Mouse (Mus musculus) kidney, postnatal 36 days (tissue): ENCODE measurements around the gene Cstb.

Experiments used
- DNase-seq, 2 experiments: peaks; one replicate each; pipeline ENCODE4 v3.0.0; 2021 to 2022; ENCODE audit warnings: mixed read lengths in 2 of 2

Gene Cstb

DNA sequence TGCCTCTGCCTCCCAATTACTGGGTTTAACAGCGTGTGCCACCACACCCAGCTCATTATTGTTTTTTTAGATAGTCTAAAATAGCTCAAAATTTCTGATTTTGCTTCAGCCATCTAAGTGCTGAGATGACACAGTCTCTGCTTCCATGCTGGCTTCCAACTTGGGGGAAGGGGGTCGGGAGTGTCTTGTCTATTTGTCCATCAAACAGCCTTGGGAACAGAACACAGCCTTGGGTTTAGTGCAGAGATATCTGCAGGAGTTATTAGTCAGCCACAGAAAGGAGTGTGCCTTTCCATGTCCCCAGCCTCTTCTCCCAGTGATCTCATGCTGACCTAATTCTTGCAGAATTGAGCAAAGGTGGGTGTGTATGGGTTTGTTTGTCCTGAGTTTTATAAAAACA lies 6.7 kb upstream of the Cstb start:
- DNase-seq = no peak

DNA sequence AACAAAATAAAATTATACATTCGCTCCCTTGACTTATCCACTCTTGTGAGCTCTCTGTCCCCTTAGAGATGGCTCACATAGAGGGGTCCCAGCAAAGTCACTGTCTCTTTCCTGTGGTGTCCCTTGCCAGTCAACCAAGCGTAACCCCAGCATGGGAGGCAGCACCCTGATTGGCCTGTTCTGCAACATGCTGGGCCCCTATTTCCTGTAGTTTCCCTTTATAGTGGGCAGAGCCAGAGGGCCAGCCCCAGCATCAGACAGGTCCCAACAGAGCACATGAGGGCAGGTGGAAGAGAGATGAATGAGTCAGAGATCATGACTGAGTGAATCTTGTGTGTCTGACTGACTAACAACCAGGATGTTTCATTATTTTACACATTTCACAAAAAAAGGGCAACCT lies 4.5 kb upstream of the Cstb start:
- DNase-seq = no peak

DNA sequence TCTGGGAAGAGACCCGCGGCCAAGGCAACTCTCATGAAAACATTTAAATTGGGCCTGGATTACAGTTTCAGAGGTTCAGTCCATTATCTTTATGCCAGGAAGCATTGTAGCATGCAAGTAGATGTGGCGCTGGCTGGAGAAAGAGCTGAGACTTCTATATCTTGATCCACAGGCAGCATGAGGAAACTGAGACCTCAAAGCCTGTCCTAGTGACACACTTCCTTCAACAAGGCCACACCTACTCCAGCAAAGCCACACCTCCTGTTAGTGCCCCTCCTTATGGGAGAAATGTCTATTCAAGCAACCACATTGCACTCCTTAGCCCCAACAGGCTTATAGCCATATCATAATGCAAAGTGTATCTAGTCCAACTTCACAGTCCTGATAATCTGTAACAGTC lies 2.9 kb upstream of the Cstb start:
- DNase-seq = no peak

DNA sequence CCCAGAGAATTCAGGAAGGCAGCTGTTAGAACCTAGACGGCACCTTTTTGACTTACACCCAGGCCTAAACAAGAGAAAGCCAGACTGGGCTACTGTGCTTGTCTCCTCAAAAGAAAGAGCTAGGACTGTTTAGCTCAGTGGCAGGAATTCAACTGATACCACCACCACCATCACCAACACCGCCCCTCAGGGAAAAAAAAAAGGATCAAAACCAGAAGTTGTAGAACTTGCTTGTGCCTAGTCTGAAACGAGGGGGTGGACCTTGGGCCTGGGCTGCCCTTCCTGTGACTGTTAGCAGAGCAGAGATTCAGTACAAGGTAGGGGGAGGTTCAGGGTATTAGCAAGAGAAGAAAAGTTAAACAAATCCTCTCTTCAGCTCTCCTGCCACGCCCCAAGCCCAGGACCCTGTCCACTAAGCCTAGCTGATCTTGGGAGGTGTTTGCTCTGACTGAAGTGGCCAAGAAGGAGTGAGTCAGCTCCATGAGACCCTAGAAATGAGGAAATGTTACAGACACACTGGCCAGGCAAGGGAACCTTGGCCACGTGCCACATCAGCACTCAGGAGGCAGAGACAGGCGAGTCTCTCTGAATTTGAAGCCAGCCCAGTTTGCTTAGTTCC lies 757 bp downstream of the Cstb start:
- peak in 1 of 2 experiments; percentile 48 for DNase-seq

DNA sequence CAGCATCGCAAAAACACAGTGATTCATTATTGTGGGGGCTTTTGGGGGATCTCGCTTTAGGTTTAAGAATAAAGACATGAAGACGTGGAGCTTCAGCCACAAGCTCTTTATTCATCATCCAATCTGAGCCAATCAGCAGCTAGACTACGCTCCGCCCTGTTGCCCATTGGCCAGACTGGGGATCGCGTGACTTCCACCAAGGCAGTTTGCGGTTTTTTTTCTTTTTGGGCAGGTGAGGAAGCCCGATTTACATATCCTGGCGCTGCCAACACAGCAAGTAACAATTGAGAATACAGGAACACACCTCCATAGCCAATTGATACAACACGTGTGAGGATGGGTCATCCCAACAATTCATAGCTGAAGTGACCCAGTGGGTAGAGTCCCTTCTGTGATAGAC lies 2.6 kb downstream of the Cstb start:
- no peak for DNase-seq

DNA sequence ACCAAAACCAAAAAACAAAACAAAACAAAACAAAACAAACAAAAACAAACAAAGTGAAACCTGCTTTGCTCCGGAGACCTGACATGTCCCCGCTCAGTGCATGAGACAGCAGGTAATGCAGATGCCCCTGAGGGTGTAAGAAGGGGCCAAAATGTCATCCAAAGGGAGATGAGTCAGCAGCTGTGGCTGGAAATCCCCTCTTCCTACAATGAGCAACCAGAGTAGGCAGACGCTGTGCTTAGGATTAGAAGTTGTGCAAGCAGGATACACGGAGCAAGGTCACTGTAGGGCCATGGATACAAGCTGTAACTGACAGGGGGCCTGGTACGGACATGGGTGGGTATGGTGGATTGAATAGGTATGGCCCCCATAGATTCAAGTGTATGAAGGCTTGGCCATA lies 3.7 kb downstream of the Cstb start:
- no peak for DNase-seq

DNA sequence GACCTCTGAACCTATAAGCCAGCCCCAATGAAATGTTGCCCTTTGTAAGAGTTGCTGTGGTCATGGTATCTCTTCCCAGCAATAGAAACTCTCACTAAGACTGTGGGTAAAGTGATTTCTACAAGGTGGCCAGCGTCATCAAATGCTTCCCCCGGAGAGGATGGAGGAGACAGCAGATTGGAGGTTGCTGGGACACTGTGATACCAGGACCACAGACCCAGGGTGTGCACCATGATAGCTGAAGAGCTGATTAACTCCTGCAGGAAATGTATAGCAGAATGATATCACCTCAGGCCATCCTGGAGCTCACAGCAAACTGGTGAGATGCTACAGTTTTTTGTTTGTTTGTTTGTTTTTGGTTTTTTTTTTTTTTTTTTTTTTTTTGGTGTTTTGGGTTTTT lies 4.3 kb downstream of the Cstb start:
- DNase-seq = no peak

DNA sequence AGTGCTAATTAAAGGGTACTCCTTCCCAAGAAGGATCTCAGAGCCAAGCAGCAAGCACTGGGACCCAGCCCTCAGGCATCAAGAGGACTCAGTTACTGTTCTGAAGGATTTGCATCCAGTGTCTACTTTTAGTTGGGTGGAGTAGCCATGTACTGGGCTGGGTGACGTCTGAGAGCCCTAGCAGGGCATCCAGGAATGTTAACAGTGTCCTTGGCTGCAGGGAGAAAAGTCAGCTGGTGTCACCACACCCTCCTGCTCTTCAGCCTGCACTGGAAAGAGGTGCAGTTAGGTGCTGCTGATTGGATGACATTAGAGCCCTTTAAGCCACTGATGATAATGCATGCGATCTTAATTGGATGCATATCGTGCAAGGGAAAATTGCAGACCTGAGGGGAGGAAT lies 7.4 kb downstream of the Cstb start:
- DNase-seq = no peak

DNA sequence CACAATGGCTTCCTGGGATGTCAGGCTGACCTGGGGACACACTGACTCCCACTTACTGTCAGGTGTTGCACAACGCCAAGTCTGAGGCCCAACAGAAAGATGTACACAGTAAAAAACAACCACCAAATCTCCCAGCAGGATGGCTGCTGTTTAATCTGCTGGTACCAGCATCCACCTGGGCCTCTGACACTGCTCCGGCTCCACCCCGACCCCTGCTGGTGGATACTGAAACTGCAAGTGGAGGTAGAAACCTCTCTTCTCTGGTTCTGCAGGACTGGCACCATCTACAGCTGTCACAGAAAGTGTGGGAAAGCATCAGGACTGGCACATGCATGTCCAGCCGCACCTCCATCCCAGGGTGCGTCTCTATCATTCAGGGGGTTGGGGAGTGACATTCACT lies 12.6 kb downstream of the Cstb start:
- peak; percentile 68 to 92 for DNase-seq

DNA sequence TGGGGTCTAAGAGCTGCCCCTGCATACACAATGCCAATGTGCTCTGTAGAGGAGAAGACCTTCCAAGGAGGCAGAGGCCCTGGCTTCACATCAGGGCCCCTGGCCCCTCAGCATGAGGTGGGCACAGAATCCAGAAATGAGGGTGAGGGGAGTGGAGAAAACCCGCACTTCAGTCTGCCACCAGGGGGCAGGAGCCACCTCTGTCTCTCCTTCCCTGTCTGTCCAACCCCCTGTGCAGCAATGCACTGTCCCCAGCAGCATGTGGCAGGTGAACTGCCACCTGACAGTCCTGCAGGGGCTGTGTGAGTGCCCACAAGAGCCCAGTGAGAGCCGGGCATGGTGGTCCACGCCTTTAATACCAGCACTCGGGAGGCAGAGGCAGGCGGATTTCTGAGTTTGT lies 14.1 kb downstream of the Cstb start:
- DNase-seq = peak in 1 of 2 experiments; percentile 55

DNA sequence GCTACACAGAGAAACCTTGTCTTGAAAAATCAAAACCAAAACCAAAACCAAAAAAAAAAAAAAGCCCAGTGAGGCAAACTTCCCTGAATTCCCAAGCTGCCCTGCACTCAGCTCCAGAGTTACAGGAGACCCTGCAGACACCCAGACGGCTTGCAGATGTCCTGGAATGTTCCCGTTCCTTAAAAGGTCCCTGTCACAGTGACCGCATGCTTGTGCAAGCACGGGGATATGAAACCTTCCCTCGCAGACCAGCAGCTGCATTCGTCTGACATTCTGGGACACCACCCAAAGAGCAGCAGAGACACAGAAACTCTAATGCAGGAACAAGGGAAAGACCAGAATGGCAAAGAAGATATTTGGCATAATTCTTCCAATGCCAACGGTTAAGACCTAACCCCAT lies 14.5 kb downstream of the Cstb start:
- no peak for DNase-seq

DNA sequence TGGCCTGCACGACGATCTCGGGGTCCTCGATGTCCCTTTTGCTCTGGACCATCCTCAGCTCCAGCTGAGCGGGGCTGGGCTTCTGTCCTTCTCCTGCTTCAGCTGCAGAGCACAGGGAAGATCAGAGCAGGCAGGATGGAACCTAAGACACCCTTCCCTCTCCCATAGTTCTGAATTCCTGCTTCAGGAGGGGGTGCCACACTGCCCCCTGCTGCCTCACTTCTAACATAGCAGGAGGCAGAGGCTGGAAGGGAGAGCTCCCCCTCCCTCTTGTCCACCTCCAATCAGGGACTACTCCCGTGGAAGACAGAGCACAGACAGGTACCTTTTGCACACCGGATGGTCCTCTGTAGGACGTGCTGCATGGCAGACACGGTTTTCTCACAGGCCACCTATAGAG lies 15.3 kb downstream of the Cstb start:
- peak in 1 of 2 experiments; percentile 64 for DNase-seq

DNA sequence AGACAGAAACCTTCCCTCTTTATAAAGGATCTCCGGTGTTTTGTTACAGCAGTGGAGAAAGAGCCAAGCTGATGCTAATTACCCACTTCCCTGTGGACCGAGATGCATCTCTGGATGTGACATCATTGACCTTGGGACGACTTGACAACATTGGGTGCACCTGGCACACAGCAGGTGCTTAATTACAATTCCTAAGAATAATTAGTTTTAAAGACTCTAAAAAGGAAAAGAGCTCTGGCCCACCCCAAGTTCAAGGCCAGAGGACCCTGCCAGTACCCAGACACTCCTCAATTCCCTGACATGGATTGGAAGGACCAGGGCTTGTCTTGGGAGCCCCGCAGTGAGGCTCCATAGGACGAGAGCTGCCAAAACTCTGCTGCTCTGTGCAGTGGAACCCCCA lies 16.1 kb downstream of the Cstb start:
- no peak for DNase-seq

DNA sequence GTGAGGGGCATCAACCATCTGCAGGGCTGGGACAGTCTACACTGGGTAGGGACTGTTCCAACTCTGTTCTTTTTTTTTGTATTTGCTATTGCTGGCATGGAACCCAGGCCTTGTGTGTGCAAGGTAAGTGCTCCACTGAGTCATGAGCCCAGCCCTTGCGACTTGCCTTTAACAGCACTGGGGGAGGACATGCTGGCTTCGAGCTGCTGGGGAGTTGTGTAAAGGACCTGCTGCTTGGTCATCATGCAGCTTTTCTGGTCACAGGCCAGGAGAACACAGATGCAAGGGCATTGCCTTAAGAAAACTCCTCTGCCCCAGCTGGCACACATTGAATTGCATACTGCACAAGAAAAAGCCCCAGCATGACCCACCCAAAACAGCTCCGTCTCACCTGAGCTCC lies 16.8 kb downstream of the Cstb start:
- no peak for DNase-seq

DNA sequence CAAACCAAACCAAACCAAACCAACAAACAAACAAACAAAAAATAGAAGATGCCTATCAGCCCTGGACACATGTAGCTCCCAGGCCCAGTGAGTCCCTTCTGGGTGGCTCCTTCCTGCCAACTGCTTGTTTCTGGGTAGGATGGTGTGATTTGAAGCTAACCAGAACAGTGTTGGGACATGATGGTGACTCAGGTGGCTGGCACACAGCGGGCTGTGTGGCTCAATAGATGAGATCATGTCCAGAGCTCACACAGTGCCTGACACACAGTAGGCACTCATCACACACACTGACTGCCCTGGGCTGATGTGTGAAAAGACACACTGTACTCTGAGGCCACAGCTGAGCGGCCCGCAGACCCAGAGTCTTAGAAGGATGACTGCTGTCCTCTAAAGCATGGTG lies 20.7 kb downstream of the Cstb start:
- no peak for DNase-seq

DNA sequence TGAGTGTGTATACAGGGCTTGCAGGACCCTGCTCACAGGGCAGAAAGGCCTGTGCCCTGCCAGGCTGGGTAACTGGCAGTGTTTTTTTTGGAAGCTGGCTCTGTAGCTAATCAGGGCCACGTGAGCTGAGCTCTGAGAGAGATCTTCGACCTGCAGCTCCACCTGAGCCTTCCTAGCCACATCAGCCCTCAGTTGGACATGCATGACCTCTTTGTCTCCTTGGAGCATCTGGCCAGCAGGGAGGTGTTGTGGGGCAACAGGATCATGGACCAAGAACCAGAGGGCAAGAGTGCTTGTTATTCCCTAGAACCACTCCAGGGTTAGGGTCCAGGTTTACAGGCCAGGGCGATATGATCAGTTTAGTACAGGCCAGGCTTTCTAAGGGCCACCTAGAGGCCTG lies 21.9 kb downstream of the Cstb start:
- peak; percentile 42 to 60 for DNase-seq

DNA sequence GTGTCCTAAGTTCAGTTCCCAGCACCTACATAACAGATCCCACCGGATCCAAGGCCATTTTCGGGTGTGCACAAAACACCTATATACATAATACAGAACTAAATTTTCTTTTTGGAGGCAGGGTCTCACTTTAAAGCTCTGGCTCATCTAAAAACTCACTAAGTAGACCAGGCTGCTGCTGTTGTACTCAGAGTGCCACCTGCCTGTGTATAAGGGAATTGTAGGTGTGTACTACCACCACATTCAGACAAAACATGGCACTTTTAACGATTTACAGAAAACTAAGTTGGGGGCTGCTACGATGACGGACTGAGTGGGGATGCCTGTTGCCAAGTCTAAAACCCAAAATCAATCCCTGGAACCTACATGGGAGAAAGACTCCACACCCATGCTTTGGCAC lies 25.3 kb downstream of the Cstb start:
- DNase-seq = no peak

DNA sequence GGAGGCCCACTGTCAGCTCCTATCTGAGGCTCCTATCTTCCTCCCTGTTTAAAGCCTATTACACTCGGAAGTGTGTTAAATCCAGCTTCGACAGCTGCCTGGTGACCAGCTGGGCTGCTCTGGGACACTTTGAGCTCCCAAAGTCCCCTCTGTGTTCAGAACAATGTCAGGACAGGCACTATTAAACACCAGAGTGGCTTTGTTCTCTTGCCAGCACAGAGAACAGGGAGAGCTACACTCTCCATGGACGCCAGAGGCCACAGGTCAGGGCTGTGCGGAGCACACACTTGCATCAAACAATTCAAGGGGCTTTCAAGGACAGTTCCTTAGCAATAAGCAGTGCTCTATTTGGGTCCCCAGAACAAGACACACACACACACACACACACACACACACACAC lies 27.2 kb downstream of the Cstb start:
- no peak for DNase-seq

DNA sequence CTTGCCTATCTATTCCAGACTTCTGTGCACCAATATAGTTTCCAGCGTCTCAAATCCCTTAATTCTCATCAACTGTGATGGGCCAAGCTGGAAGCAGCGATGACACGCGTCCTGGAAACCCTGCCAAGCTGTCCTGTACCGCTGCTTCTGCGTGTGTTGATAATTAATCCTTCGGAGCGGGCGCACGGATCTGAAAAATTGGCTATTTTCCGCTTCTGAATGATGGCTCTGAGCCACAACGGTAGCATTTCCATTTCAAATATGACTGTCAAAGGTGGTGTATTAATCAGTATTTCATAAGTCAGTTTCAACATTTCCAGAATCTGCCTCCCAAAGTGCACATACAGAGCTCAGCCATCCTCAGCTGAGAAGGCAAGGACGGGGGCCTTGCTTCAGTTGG lies 31.2 kb downstream of the Cstb start:
- DNase-seq = peak in 1 of 2 experiments; percentile 45

DNA sequence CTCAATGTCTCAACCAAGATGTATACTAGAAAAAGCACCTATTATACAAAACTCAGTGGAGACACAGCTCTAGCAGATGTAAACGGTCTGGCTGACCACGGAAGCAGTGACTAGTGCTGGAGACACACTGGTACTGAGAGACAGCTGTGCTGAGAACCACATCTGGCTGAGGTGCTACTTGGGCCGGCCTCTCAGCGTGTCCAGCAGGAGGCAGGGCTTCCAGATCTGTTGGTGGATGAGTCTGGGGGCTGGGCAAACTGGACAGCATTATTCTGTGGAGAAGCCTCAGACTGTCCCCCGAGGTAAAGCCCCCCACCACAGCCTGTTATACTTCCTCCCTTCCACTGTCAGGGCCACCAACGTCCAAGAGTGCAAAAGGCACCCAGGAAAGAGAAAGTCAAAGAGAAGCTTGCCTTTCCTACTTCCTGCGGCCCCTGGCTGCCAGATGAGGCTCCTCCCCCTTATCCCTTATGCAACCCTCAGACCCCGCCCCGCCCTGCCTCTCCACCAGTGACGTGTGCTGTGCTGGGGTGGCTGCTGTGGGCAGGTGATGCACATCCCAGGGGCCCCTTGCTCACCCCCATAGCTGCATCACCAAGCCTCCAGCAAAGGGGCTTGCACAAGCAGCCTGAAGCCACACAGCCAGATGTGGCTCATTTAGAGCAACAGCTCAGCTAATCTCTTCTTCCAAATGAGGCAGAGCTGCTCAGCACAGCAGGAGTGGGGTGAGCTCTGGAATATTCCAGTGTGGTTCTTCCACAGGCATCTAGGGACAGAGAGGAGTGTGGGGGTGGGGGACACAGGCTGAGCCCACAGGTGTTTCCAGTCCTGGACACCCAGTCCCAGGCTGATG lies 32.3 kb downstream of the Cstb start:
- peak; percentile 64 to 80 for DNase-seq

DNA sequence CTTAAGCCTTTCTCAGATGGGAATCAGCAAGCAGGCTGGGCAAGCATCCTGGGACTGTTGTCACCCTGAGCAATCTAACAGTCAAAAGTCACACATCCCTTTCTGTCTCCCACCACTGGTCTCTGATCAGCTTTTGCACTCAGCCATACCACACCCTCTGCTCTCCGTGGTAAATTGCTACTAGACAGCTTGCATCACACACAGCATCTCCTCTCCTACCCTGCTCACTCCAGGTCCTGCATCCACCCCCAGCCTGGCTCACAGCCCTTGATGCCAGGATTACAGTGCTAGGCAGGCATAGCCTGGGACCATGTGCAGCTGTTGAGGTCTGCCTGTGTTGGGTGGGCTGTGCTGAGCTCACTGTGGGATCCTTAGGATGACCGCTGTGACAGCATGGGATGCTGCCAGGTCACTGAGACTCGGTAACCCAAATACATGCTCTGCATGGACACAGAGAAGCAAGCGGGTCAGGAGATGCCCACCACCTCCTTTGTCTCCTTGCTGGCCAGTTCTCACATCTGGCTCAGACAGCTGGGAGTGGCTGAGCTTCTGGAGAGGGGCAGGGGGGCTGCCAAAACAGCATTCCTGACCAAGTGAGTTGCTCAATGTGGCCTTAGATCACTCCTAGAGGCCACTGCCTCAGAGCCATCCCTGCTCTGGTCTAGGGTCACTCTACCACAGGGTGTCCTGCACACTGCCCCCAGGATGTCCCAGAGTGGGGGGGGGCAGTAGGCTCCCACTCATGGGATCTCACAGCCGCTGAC lies 33.1 kb downstream of the Cstb start:
- DNase-seq = no peak

DNA sequence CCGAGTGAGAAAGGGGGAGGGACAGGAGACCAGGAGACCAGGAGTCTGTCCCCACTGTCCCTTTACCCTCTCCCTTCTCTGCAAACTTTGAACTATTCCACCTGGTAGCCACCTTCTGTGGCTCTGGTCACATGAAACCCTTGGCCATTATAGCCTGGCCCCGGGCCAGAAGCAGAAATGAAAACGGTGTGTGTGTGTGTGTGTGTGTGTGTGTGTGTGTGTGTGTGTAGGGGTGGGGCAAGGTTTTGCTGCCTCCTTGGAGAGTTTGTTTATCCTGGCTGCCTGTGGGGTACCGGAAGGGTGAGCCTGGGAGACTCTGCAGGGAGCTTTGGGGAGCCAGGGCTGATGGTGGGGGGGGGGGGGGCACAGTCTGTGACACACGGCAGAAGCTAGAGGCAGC lies 35.0 kb downstream of the Cstb start:
- DNase-seq = peak; percentile 62 to 73

DNA sequence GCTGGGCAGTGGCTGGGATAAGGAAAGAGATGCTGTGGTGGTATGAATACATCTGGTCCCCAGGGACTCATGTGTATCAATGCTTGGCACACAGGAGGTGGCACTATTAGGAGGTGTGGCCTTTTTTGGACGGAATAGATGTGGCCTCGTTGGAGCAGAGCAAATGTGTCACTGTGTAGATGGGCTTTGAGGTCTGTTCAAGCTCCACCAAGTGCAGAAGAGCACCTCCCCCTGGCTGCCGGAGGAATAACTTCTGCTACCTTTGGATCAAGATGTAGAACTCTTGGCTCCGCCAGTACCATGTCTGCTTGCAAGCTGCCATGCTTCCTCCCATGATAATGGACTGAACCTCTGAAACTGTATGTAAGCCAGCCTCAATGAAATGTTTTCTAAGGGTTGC lies 36.3 kb downstream of the Cstb start:
- no peak for DNase-seq
